Mouse (Mus musculus) ES-Bruce4 (cell line): ENCODE measurements at regions not wholly inside any gene's neighbourhood (a gene's known extent, or its start where the extent isn't known, plus 50 kb on each side); places are given as distances from the start of the nearest gene placed in this dataset.

Source experiments
- CTCF ChIP-seq: IDR thresholded peaks from one replicate; pipeline ENCODE4 v1.8.1; 2011; ENCODE audit warnings: low read depth, low read length
- EP300 ChIP-seq: IDR thresholded peaks from 2 replicates; pipeline ENCODE4 v1.6.1; 2011; ENCODE audit warnings: low read depth, low read length; ENCODE audit not compliant: insufficient read depth
- POLR2A ChIP-seq: IDR thresholded peaks from one replicate; pipeline ENCODE4 v1.8.1; 2011; ENCODE audit warnings: low read length; ENCODE audit not compliant: insufficient read depth

- TF ChIP-seq CTCF (no peak), POLR2A (no peak), EP300 (no peak)
Observed at GRCm38 (mm10) chr4:7191228-7191627, 1047.6 kb downstream of the Car8 start.
